Mouse (Mus musculus): ENCODE measurements around the gene 1700067K01Rik. TPM values are rescaled to one million over a fixed set of nuclear protein-coding genes. Genes with fewer than 3 reads are reported as not detected.

Gene 1700067K01Rik
- 1.4 TPM in 2 replicates for polyA plus RNA-seq (2015; fragmentation: Nextera tagmentation; extraction: Ambion mirVana)

DNA sequence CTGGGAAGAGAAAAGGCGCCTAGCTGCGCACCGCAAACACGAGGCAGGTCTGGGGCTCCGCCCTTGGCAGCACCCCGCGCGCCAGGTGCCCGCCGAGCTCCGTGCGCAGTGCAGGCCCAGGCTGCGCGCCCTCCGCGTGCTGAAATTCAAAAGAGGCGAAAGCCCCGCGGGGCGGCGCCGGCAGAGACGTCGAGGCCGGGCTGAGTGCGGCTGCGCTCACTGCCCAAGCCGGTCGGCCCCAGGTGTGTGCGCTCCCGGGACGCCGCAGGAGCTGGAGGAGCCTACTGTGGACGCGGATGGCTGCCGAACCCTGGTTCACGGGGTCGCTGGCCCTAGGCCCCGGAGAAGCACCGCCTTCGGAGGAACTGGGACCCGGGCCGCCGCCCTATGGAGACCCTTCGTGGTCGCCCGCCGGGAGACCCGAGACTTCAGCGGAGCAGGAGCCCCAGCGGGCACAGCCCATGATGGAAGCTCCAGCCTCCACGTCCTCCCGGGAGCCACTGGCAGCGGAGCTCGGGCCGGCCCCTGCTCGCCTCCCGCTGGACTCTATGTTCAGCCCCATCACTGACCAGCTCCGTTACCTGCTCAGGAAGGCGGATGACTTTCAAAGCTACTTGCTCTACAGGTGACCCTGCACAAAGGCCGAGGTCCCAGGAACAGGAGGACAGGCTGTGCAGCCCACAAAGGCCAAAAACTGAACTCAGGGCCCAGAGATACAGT lies at the start of gene 1700067K01Rik:
Gene 1700067K01Rik (plus strand): TSS at position 222 of the 720 bp plus-strand sequence.
- no peak for ATAC-seq (replicated peaks)
- H3K36me3 ChIP-seq = peaks cover 17% of the 10 kb centered on the region
- H3K27ac ChIP-seq (replicated peaks) = no peak within 1 kb of the TSS
- 0 out of 2 replicates have a peak within 1 kb of the TSS, but pooled peaks have one; percentile 1 for H3K4me2 ChIP-seq (replicated peaks)
- H3K27me3 ChIP-seq = peaks cover 14% of the 10 kb centered on the region
- 20% methylated on average over 61 of the region's 61 CpGs for WGBS
- peaks cover 43% of the 10 kb centered on the region for H3K4me1 ChIP-seq
- peak within 1 kb of the TSS; percentile 2; the same call in 1 of the 2 replicates for H3K4me3 ChIP-seq
- no peaks in the 10 kb centered on the region for H3K9me3 ChIP-seq
- H3K9ac ChIP-seq (replicated peaks) = peak within 1 kb of the TSS; percentile 8; the same call in 1 of the 2 replicates

DNA sequence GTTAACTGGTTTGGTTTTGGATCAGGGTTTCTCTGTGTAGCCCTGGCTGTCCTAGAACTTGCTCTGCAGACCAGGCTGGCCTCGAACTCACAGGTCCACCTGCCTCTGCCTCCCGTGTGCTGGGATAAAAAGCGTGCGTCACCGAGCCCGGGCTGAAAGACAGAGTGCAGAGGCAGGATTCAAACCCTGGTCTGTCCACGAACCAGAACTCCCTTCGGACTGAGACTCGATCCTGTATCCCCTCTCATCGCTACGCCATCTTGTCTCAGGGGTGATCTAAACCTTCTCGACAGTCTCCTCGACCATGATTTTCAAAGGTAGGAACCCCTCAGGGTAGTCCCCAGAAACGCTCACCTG lies 46.6 kb upstream of the 1700067K01Rik start:
- Histone ChIP-seq H3K4me1 (peaks cover 24% of the 10 kb centered on the region), H3K27ac (replicated peaks) (peak overlapping the region; percentile 71), H3K9me3 (no peaks in the 10 kb centered on the region), H3K4me2 (replicated peaks) (peak overlapping the region; percentile 91), H3K36me3 (no peaks in the 10 kb centered on the region), H3K27me3 (no peaks in the 10 kb centered on the region), H3K4me3 (peak overlapping the region; percentile 55), H3K9ac (replicated peaks) (peak overlapping the region; percentile 44)
- no peak for ATAC-seq (replicated peaks)
- WGBS = 2% methylated on average over 14 of the region's 14 CpGs

DNA sequence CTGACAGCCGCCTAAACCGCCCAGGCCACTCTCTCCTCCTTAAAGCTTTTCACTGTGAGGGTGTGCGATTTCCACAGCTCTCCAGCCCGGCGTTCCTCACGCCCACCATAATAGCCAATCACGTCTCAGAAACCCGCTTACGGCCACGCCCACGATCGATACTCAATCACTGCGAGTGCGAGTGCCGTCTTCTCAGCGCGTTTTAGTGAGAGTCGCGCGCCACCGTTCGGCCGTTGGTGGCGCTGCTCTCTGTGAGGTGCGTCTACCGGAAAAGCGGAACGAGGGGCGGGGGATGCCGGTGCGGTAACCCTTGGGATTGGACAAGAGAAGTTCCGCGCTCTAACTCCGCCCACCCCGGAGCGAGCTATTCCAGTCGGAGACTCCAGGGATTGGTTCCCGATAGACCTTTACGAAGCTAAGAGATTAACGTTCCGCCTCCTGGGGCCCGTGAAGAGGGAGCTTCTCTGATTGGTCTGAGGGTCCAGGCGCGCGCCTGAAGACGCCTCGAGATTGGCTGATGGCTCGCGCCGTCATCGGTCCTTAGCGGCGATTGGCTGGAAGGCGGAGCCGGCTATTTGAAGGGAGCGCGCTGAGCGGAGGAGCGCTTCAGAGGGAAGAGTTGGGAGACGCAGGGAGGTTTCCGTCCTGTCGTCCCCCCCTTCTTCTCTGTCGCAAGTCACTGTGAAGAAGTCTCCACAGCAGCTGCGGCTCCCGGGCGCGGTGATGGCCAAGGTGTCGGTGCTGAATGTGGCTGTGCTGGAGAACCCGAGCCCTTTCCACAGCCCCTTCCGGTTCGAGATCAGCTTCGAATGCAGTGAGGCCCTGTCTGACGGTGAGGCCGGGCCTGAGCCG lies 46.0 kb upstream of the 1700067K01Rik start, which contains the start of the genes Gm10644 and Asf1b:
Gene Gm10644 (minus strand): TSS at position 100 of the 852 bp plus-strand sequence.
Gene Asf1b (plus strand): TSS at position 402 of the 852 bp plus-strand sequence.
- peak within 1 kb of the TSS; percentile 91 for H3K4me2 ChIP-seq (replicated peaks)
- H3K4me3 ChIP-seq = peak within 1 kb of the TSS; percentile 55
- peaks cover 24% of the 10 kb centered on the region for H3K4me1 ChIP-seq
- H3K36me3 ChIP-seq = no peaks in the 10 kb centered on the region
- peak within 1 kb of the TSS; percentile 44 for H3K9ac ChIP-seq (replicated peaks)
- under 1% methylated on average over 73 of the region's 75 CpGs for WGBS
- H3K27me3 ChIP-seq = no peaks in the 10 kb centered on the region
- no peaks in the 10 kb centered on the region for H3K9me3 ChIP-seq
- peak; percentile 100 for ATAC-seq (replicated peaks)
- peak within 1 kb of the TSS; percentile 71 for H3K27ac ChIP-seq (replicated peaks)

DNA sequence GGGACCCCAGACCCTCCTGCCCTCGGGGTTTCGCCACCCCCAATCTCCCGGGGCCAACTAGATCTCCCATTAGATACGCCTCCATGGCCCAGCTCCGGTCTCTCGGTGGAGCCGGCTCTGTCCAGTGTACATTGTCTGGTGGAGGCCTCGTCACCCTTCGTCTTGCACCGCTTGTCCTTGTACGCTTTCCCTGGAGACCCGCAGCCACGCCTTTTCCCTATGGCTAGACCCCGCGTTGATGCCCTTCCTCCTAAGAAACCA lies 45.4 kb upstream of the 1700067K01Rik start:
- no peak for ATAC-seq (replicated peaks)
- Histone ChIP-seq H3K4me3 (peak overlapping the region; percentile 55), H3K9ac (replicated peaks) (peak overlapping the region; percentile 36), H3K27me3 (no peaks in the 10 kb centered on the region), H3K4me2 (replicated peaks) (peak overlapping the region; percentile 91), H3K27ac (replicated peaks) (no peak overlapping the region), H3K36me3 (no peaks in the 10 kb centered on the region), H3K4me1 (peaks cover 24% of the 10 kb centered on the region), H3K9me3 (no peaks in the 10 kb centered on the region)
- 0% methylated on average over 15 of the region's 15 CpGs for WGBS

DNA sequence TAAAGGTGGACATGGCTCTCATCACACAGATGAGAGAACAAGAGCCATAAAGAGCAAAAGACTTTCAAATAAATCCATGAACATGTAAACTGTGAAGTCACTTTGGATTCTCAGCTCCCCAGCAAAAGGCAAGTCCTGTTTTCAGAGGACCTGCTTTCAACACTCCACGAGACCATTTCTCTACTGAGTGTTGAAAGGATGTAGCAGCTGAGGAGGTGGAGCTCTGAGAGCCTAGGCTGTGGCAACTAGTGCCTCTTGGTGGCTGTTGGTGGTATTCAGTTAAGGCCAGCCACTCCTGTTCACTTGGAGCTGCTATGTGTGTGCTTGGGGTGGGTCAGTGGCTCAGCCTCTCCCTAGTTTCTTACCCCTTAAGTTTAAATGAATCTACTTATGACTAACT lies 44.5 kb upstream of the 1700067K01Rik start:
- Histone ChIP-seq H3K9ac (replicated peaks) (no peak overlapping the region), H3K36me3 (no peaks in the 10 kb centered on the region), H3K4me1 (peaks cover 24% of the 10 kb centered on the region), H3K4me2 (replicated peaks) (peak overlapping the region; percentile 91), H3K4me3 (peak overlapping the region; percentile 55), H3K27ac (replicated peaks) (no peak overlapping the region), H3K9me3 (no peaks in the 10 kb centered on the region), H3K27me3 (no peaks in the 10 kb centered on the region)
- WGBS = 3% methylated on average over 1 of the region's 1 CpGs
- ATAC-seq (replicated peaks) = no peak

DNA sequence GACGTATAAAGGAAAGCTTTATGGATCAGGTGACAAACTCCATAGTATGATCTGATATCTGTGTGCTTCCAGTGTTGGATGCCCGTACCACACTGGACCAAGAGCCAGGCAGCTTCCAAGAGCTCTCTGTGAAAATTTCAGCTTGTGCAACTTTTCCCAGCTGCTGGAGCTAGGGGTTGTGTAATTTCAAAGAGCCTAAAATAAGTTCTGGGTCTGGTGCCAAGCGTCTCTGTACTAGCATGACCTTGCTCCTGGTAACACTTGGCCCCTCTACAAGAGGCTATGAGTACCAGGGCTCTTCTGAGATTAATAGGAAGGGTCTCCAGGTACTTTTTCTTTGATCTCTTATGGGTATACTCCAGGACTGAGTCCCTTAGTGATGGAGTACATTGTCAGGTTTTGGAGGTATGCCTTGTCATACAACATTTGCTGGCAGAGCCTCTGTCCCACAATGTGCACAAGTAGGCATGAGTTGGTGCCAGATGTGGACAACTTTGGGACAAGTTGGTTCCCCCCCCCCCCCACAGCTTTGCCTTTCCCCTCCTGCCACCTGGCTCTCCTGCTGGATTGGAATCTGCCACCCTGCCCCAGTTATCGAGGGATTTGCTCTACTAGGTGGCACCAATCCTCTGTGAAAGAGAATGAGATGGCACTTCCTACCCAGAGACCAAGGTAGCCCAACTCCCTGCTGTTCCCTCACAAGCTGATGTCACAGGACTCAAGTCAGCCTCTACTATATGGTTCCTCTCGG lies 37.1 kb upstream of the 1700067K01Rik start:
- no peak overlapping the region for H3K4me2 ChIP-seq (replicated peaks)
- H3K36me3 ChIP-seq = peaks cover 6% of the 10 kb centered on the region; the same call in 1 of the 2 replicates
- H3K4me3 ChIP-seq = no peak overlapping the region
- 91% methylated on average over 5 of the region's 5 CpGs for WGBS
- H3K9me3 ChIP-seq = no peaks in the 10 kb centered on the region
- H3K9ac ChIP-seq (replicated peaks) = no peak overlapping the region
- no peaks in the 10 kb centered on the region for H3K4me1 ChIP-seq
- H3K27ac ChIP-seq (replicated peaks) = no peak overlapping the region
- ATAC-seq (replicated peaks) = no peak
- H3K27me3 ChIP-seq = no peaks in the 10 kb centered on the region

DNA sequence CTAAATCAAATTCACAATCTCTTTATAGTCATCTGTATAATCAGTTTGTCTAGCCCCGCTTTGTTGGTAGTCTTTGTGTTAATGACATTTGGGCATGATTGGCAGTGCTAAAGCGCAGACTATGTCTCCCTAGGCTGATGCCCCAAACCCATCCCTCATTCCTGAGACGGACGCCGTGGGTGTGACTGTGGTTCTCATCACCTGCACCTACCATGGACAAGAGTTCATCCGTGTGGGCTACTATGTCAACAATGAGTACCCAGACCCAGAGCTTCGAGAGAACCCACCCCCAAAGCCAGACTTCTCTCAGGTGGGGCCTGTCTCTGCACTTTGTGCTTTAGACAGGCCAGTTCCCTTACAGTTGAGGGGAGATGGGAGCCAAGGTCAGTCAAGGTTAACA lies 33.6 kb upstream of the 1700067K01Rik start:
- WGBS = 97% methylated on average over 7 of the region's 7 CpGs

DNA sequence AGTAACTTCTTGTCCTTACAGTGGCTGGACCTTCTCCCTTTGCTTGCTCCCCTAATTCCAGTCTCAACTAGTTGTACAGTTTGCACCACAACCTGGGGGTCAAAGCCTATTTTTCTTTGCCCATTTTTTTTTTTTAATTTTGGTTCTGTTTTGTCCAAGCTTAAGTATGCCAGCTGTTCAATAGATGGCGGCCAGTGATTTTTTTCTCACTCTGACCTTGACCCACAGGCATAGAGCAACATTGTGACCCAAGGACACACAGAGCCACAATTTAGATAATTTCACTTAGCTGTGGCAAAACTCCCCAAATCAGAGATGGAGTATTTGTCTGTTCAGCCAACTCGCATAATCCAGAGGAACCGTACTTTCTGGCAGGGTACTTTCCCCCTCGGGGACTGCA lies 30.2 kb upstream of the 1700067K01Rik start:
- H3K9me3 ChIP-seq = no peaks in the 10 kb centered on the region
- H3K36me3 ChIP-seq = peaks cover 6% of the 10 kb centered on the region; the same call in 1 of the 2 replicates
- H3K27ac ChIP-seq (replicated peaks) = no peak overlapping the region
- H3K4me3 ChIP-seq = 0 out of 2 replicates have a peak overlapping the region, but pooled peaks have one; percentile 90
- ATAC-seq (replicated peaks) = no peak
- WGBS = 91% methylated on average over 4 of the region's 4 CpGs
- no peak overlapping the region for H3K4me2 ChIP-seq (replicated peaks)
- H3K4me1 ChIP-seq = peaks cover 20% of the 10 kb centered on the region
- H3K9ac ChIP-seq (replicated peaks) = no peak overlapping the region
- H3K27me3 ChIP-seq = no peaks in the 10 kb centered on the region

More for the DNA sequence above, 33.6 kb upstream of the 1700067K01Rik start:
- Histone ChIP-seq H3K4me2 (replicated peaks) (no peak overlapping the region), H3K9me3 (no peaks in the 10 kb centered on the region), H3K27me3 (no peaks in the 10 kb centered on the region), H3K36me3 (peaks cover 6% of the 10 kb centered on the region; the same call in 1 of the 2 replicates), H3K9ac (replicated peaks) (no peak overlapping the region), H3K27ac (replicated peaks) (no peak overlapping the region), H3K4me1 (peaks cover 7% of the 10 kb centered on the region), H3K4me3 (no peak overlapping the region)
- ATAC-seq (replicated peaks) = no peak

DNA sequence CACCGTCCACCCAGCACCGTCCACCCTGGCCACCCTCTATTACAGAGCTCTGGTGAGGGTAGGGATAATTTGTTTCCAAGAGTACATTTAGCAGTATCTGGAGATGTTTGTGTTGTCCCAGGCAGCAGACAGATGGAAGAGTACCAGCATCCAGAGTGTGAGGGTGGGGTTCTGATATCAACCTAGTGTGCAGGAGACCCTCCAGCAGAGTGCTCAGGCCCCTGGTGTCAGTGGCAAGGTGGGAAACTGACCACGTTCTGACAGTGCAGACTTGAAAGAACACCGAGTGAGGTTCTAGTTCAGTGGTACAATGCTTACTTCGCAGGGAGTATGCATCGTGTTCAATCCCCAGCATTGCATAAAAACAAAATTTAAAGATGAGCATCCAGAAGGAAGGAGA lies 29.6 kb upstream of the 1700067K01Rik start:
- Histone ChIP-seq H3K4me1 (peaks cover 20% of the 10 kb centered on the region), H3K27me3 (no peaks in the 10 kb centered on the region), H3K36me3 (peaks cover 6% of the 10 kb centered on the region; the same call in 1 of the 2 replicates), H3K4me2 (replicated peaks) (peak overlapping the region; percentile 83), H3K4me3 (peak overlapping the region; percentile 90), H3K9ac (replicated peaks) (peak overlapping the region; percentile 73), H3K27ac (replicated peaks) (peak overlapping the region; percentile 69; the same call in 1 of the 2 replicates), H3K9me3 (no peaks in the 10 kb centered on the region)
- no peak for ATAC-seq (replicated peaks)
- WGBS = 80% methylated on average over 6 of the region's 6 CpGs

DNA sequence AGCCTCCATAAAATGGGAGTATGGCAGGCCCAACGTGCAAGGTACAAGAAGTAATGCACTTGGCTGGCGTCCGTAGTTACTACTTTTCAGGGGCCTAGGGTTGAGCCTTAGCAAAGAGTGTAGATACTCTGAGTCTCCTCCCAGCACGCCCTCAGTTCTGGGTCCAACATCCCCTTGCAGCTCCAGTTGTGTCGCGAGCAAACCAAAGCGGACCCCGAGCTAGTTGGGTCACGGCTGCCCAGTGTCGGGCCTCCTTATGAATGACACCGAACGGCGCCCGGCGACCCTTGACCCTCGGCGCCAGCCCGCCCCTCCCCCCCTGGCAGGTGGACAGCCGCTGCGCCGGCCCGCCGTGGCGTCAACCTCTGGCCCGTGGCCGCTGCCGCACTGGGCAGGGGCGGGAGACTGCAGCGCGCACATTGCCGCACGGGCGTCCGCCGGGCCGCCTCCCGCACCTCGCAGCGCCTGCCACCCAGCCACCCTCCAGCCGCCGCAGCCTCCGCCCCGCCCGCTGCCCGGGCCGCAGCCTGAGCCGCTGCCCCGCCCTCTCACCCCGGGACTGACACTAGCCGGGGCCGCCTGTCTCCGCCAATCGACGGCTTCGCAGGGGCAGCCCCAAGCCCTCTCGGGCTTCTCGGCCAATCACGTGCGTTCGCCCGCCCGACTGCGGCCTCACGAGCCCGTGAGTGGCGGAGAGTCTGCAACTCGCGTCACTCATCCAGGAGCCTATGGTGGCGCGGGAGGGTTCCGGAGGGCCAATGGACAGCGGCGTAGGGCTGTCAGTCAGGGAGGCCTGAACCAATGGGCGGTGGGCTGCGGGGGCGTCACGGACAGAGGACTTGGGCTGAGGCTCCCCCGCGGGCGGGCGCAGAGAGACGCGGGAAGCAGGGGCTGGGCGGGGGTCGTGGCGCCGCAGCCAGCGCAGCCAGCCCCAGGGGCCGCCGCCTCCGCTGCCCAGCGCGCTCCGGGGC lies 28.9 kb upstream of the 1700067K01Rik start, which contains the start of gene Prkaca:
Gene Prkaca (plus strand): TSS at position 844 of the 971 bp plus-strand sequence.
- Histone ChIP-seq H3K27ac (replicated peaks) (peak within 1 kb of the TSS; percentile 81), H3K4me1 (peaks cover 28% of the 10 kb centered on the region), H3K27me3 (no peaks in the 10 kb centered on the region), H3K36me3 (peaks cover 6% of the 10 kb centered on the region; the same call in 1 of the 2 replicates), H3K9me3 (no peaks in the 10 kb centered on the region), H3K4me3 (peak within 1 kb of the TSS; percentile 90), H3K9ac (replicated peaks) (peak within 1 kb of the TSS; percentile 89), H3K4me2 (replicated peaks) (peak within 1 kb of the TSS; percentile 96)
- peak; percentile 100 for ATAC-seq (replicated peaks)
- WGBS = under 1% methylated on average over 71 of the region's 94 CpGs

Data from forebrain, embryonic 15.5 days (tissue).